Mouse (Mus musculus) MEL (cell line): ENCODE measurements around the gene Osgin1. TPM values are rescaled to one million over a fixed set of nuclear protein-coding genes. Genes with fewer than 3 reads are reported as not detected.

Experiments
- DNase-seq: peaks from one replicate; pipeline ENCODE4 v3.0.0; 2011; ENCODE audit warnings: low read depth, low spot score
- H3K27ac ChIP-seq: 2 replicates; pipeline ENCODE4 v1.5.1; 2012; ENCODE audit warnings: low read depth, mild to moderate bottlenecking, control low read depth, low read length, moderate library complexity; ENCODE audit not compliant: control insufficient read depth
- H3K27me3 ChIP-seq, 2 experiments: fragments of 150-350 bp in 1 of 2; sonication (generic) in 1 of 2; 2 replicates each; pipeline ENCODE4 v1.6.1; 2012; ENCODE audit warnings: low read length in 2 of 2, mild to moderate bottlenecking in 2 of 2, improper control_type of control experiment in 1 of 2, moderate library complexity in 1 of 2; ENCODE audit not compliant: insufficient read depth in 2 of 2, control insufficient read depth in 1 of 2
- H3K36me3 ChIP-seq, 2 experiments: 2 replicates each; pipeline ENCODE4 v1.6.1; 2012 to 2014; ENCODE audit warnings: low read length in 2 of 2, improper control_type of control experiment in 1 of 2, inconsistent platforms in 1 of 2, mild to moderate bottlenecking in 1 of 2; ENCODE audit not compliant: insufficient read depth in 2 of 2, control insufficient read depth in 1 of 2
- H3K4me1 ChIP-seq, 2 experiments: fragments of 150-350 bp in 1 of 2; sonication (generic) in 1 of 2; 2 replicates each; pipeline ENCODE4 v1.6.1; 2012; ENCODE audit warnings: low read length in 2 of 2, improper control_type of control experiment in 1 of 2, mild to moderate bottlenecking in 1 of 2; ENCODE audit not compliant: insufficient read depth in 2 of 2, control insufficient read depth in 1 of 2
- H3K4me3 ChIP-seq, 2 experiments: fragments of 150-350 bp in 1 of 2; sonication (generic) in 1 of 2; 2 replicates each; pipeline ENCODE4 v1.5.1; 2012; ENCODE audit warnings: low read depth in 2 of 2, low read length in 2 of 2, mild to moderate bottlenecking in 2 of 2, moderate library complexity in 2 of 2, control low read depth in 1 of 2, improper control_type of control experiment in 1 of 2; ENCODE audit not compliant: control insufficient read depth in 1 of 2, insufficient read depth in 1 of 2
- H3K79me2 ChIP-seq: 2 replicates; pipeline ENCODE4 v1.6.1; 2012; ENCODE audit warnings: mild to moderate bottlenecking, low read length, moderate library complexity; ENCODE audit not compliant: control insufficient read depth, poor library complexity, insufficient read depth
- H3K9ac ChIP-seq: 2 replicates; pipeline ENCODE4 v1.6.1; 2012; ENCODE audit warnings: low read depth, mild to moderate bottlenecking, control low read depth, low read length, moderate library complexity; ENCODE audit not compliant: control insufficient read depth, poor library complexity, severe bottlenecking
- H3K9me3 ChIP-seq: fragments of 150-350 bp; sonication (generic); replicated peaks from 2 replicates; pipeline ENCODE4 v1.6.1; 2012; ENCODE audit warnings: mild to moderate bottlenecking, low read length, improper control_type of control experiment, moderate library complexity; ENCODE audit not compliant: insufficient read depth
- BHLHE40 ChIP-seq: IDR thresholded peaks from 2 replicates; pipeline ENCODE4 v1.6.1; 2012; ENCODE audit warnings: low read depth, mild to moderate bottlenecking, inconsistent platforms, low read length, improper control_type of control experiment, borderline replicate concordance
- CHD1 ChIP-seq: IDR thresholded peaks from 2 replicates; pipeline ENCODE4 v1.6.1; 2012; ENCODE audit warnings: low read depth, mild to moderate bottlenecking, inconsistent platforms, low read length, improper control_type of control experiment
- CTCF ChIP-seq, 3 experiments: IDR thresholded peaks in 2 of 3; conservative IDR thresholded peaks in 1 of 3; 2 replicates each; pipeline ENCODE4 v1.5.1; 2011 to 2012; ENCODE audit warnings: low read length in 3 of 3, low read depth in 2 of 3, mild to moderate bottlenecking in 2 of 3, improper control_type of control experiment in 1 of 3, inconsistent platforms in 1 of 3, mixed read lengths in 1 of 3, moderate library complexity in 1 of 3; ENCODE audit not compliant: control insufficient read depth in 1 of 3, insufficient read depth in 1 of 3, poor library complexity in 1 of 3, severe bottlenecking in 1 of 3
- ELF1 ChIP-seq: IDR thresholded peaks from 2 replicates; pipeline ENCODE4 v1.6.1; 2014; ENCODE audit warnings: low read depth, mild to moderate bottlenecking, inconsistent platforms, low read length, improper control_type of control experiment, moderate library complexity
- ETS1 ChIP-seq: IDR thresholded peaks from 2 replicates; pipeline ENCODE4 v1.6.1; 2012; ENCODE audit warnings: low read depth, mild to moderate bottlenecking, inconsistent platforms, low read length, improper control_type of control experiment, moderate library complexity
- GABPA ChIP-seq: IDR thresholded peaks from 2 replicates; pipeline ENCODE4 v1.6.1; 2012; ENCODE audit warnings: low read depth, mild to moderate bottlenecking, inconsistent platforms, low read length, improper control_type of control experiment, moderate library complexity
- GATA1 ChIP-seq: IDR thresholded peaks from 2 replicates; pipeline ENCODE4 v1.6.1; 2011; ENCODE audit warnings: low read depth, low read length, improper control_type of control experiment
- JUND ChIP-seq: IDR thresholded peaks from 2 replicates; pipeline ENCODE4 v1.6.1; 2011; ENCODE audit warnings: low read depth, mild to moderate bottlenecking, improper control_type of control experiment, low read length
- KAT2A ChIP-seq: conservative IDR thresholded peaks from 2 replicates; pipeline ENCODE4 v1.6.1; 2012; ENCODE audit warnings: low read depth, low read length, improper control_type of control experiment, inconsistent platforms
- MAFK ChIP-seq: IDR thresholded peaks from 2 replicates; pipeline ENCODE4 v1.6.1; 2011; ENCODE audit warnings: low read depth, mild to moderate bottlenecking, low read length, improper control_type of control experiment, borderline replicate concordance
- MAZ ChIP-seq: IDR thresholded peaks from 2 replicates; pipeline ENCODE4 v1.6.1; 2012; ENCODE audit warnings: low read depth, mild to moderate bottlenecking, inconsistent platforms, low read length, improper control_type of control experiment
- MXI1 ChIP-seq: IDR thresholded peaks from 2 replicates; pipeline ENCODE4 v1.6.1; 2011; ENCODE audit warnings: mild to moderate bottlenecking, low read depth, low read length, improper control_type of control experiment
- MYC ChIP-seq: IDR thresholded peaks from 2 replicates; pipeline ENCODE4 v1.6.1; 2011; ENCODE audit warnings: low read depth, mild to moderate bottlenecking, low read length, improper control_type of control experiment, moderate library complexity
- NELFE ChIP-seq: IDR thresholded peaks from 2 replicates; pipeline ENCODE4 v1.6.1; 2011; ENCODE audit warnings: low read depth, low read length, improper control_type of control experiment
- NRF1 ChIP-seq: IDR thresholded peaks from 2 replicates; pipeline ENCODE4 v1.6.1; 2014; ENCODE audit warnings: low read depth, mild to moderate bottlenecking, inconsistent platforms, low read length, improper control_type of control experiment, moderate library complexity; ENCODE audit not compliant: poor library complexity, insufficient read depth, severe bottlenecking
- POLR2AphosphoS5 ChIP-seq: IDR thresholded peaks from 2 replicates; pipeline ENCODE4 v1.6.1; 2012; ENCODE audit warnings: low read depth, borderline replicate concordance, mild to moderate bottlenecking, inconsistent platforms, low read length, moderate library complexity, mixed read lengths
- RAD21 ChIP-seq: IDR thresholded peaks from 2 replicates; pipeline ENCODE4 v1.6.1; 2011; ENCODE audit warnings: mild to moderate bottlenecking, low read depth, low read length, improper control_type of control experiment
- SIN3A ChIP-seq: IDR thresholded peaks from 2 replicates; pipeline ENCODE4 v1.6.1; 2012; ENCODE audit warnings: low read length, improper control_type of control experiment, inconsistent platforms
- USF1 ChIP-seq: IDR thresholded peaks from 2 replicates; pipeline ENCODE4 v1.6.1; 2014; ENCODE audit warnings: low read depth, mild to moderate bottlenecking, inconsistent platforms, low read length, improper control_type of control experiment, moderate library complexity
- ZC3H11A ChIP-seq: IDR thresholded peaks from 2 replicates; pipeline ENCODE4 v1.6.1; 2012; ENCODE audit warnings: low read depth, mild to moderate bottlenecking, inconsistent platforms, low read length, improper control_type of control experiment
- ZMIZ1 ChIP-seq: IDR thresholded peaks from 2 replicates; pipeline ENCODE4 v1.6.1; 2012; ENCODE audit warnings: low read depth, mild to moderate bottlenecking, inconsistent platforms, low read length, improper control_type of control experiment, moderate library complexity
- ZNF384 ChIP-seq: IDR thresholded peaks from 2 replicates; pipeline ENCODE4 v1.6.1; 2012; ENCODE audit warnings: low read depth, mild to moderate bottlenecking, inconsistent platforms, low read length, improper control_type of control experiment
- polyA plus RNA-seq, 2 experiments: library from polyadenylated mRNA; stranded (reverse) in 1 of 2; unstranded in 1 of 2; fragments of >175 nt in 1 of 2; fragments of >200 nt in 1 of 2; gene quantifications; 2 replicates each; pipeline versions ENCODE4 v1.2.1 to v1.2.4; 2012; ENCODE audit warnings: low replicate concordance in 2 of 2, low read depth in 1 of 2; ENCODE audit not compliant: insufficient read length in 2 of 2, insufficient read depth in 1 of 2, missing spikeins in 1 of 2
- total RNA-seq: library from RNA; depleted of rRNA; stranded (reverse); fragments of 300-350 nt; gene quantifications from 2 replicates; pipeline ENCODE4 v1.2.3, GENCODE M21; 2012

Gene Osgin1
- total and polyA plus RNA-seq, 3 experiments, result 0.08 to 0.84 TPM; not detected in 1

DNA sequence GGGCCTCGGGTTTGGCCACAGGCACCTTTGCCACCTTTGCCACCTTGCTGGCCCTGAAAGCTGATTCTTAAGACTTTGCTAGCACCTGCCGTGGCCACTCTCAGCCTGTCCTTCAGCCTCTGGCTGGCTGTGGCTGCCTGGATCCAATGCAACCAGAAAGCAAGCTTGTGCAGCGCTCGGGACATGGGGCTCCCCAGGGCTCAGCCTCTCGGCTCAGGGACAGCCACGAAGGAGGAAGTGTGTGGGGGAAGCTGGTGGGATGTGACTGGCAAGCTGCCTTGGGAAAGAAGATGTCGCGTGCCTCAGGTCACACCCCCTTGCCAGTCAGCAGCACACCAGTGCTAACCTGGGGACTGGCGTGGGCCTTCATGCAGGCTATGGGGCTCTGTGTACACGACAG lies 9.2 kb upstream of the Osgin1 start:
- peaks cover 11 to 30% of the 10 kb centered on the region in 2 experiments for H3K4me1 ChIP-seq
- H3K9ac ChIP-seq, result no peak overlapping the region
- H3K4me3 ChIP-seq, result no peak overlapping the region

DNA sequence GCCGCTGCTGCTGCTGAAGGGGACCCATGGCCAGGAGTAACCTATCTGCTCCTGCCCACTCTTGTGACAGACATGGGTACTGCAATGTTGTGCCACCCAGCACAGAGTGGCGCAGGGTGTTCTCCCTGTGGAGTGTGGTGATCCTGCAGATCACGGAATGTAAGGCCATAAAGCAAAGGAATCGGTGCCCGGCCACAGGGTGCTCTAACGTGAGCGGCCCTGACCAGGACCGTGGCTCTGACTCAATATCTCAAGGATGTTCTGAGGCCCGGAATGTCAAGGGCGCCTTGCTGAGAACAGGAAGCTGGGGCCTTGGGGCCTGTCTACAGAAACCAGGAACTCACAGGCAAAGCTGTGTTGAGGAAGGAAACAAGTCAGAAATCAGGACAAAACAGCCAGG lies 8.4 kb upstream of the Osgin1 start:
- no peak for TF ChIP-seq CTCF (IDR thresholded peaks at IDR 0.05 in 2 of 3, conservative IDR thresholded peaks at IDR 0.05 in 1 of 3; ENCODE audit: control insufficient read depth in 1 of 3, insufficient read depth in 1 of 3, low read depth in 2 of 3, low read length in 3 of 3, poor library complexity in 1 of 3, severe bottlenecking in 1 of 3)
- no peak for TF ChIP-seq MAZ
- no peak for TF ChIP-seq CHD1
- TF ChIP-seq JUND, result no peak
- no peak for TF ChIP-seq NELFE
- TF ChIP-seq ELF1, result peak; percentile 32; the same call in 1 of the 2 replicates
- no peak for TF ChIP-seq RAD21
- no peak overlapping the region for H3K9ac ChIP-seq
- peaks cover 11 to 30% of the 10 kb centered on the region in 2 experiments for H3K4me1 ChIP-seq
- no peaks in the 10 kb centered on the region for H3K9me3 ChIP-seq
- H3K27ac ChIP-seq, result no peak overlapping the region
- H3K79me2 ChIP-seq, result no peaks in the 10 kb centered on the region
- peak; percentile 37 for DNase-seq
- H3K4me3 ChIP-seq, result no peak overlapping the region
- peaks cover 0 to 9% of the 10 kb centered on the region in 2 experiments; a peak in 2 of 4 replicates for H3K36me3 ChIP-seq
- H3K27me3 ChIP-seq, result no peaks in the 10 kb centered on the region

More for the DNA sequence above, 9.2 kb upstream of the Osgin1 start:
- DNase-seq, result peak; percentile 57
- peaks cover 0 to 9% of the 10 kb centered on the region in 2 experiments; a peak in 2 of 4 replicates for H3K36me3 ChIP-seq
- H3K79me2 ChIP-seq, result no peaks in the 10 kb centered on the region
- TF ChIP-seq ZMIZ1 (no peak), MXI1 (0 out of 2 replicates have a peak, but pooled peaks have one; percentile 45), MYC (no peak), POLR2AphosphoS5 (no peak), ZNF384 (no peak), ETS1 (peak; percentile 22; the same call in 1 of the 2 replicates), GABPA (no peak), BHLHE40 (peak; percentile 67; the same call in 1 of the 2 replicates), NELFE (no peak), SIN3A (no peak), ELF1 (no peak), NRF1 (no peak), GATA1 (no peak), MAFK (no peak), USF1 (no peak), ZC3H11A (no peak), KAT2A (no peak)
- TF ChIP-seq, all 39 proteins: peak for 3
- Histone ChIP-seq H3K9me3 (no peaks in the 10 kb centered on the region), H3K27me3 (no peaks in the 10 kb centered on the region), H3K27ac (no peak overlapping the region)
